Mouse (Mus musculus) large intestine, adult 2 months (tissue): ENCODE data around the gene Rbm3. TPM values are rescaled to one million over a fixed set of nuclear protein-coding genes. Genes with fewer than 3 reads are reported as not detected.

Experiments
- DNase-seq: peaks from one replicate; pipeline ENCODE4 v3.0.0-alpha.2; 2012; ENCODE audit warnings: low read depth, low spot score
- WGBS: fragments of 180-500 bp; shearing (Covaris S2); methylation state at CpG from one replicate; pipeline ENCODE4 v1.1.7; 2018; 5-methylcytosine and 5-hydroxymethylcytosine counted together
- polyA plus RNA-seq: library from polyadenylated mRNA; depleted of rRNA; stranded (reverse); fragments of >200 nt; gene quantifications from 2 replicates; pipeline ENCODE4 v1.2.3, GENCODE M21; 2012; rRNA removed

Rbm3 gene
- 76.6 and 101 TPM in 2 replicates for polyA plus RNA-seq

- 18% methylated on average over 55 of the region's 65 CpGs for whole genome bisulfite sequencing
- DNase-seq = no peak
Observed at GRCm38 (mm10) chrX:8145153-8145991, at the start of gene Rbm3. Gene Rbm3 (minus strand): TSS chrX:8145880.

GRCm38 (mm10) chrX:8193419-8193723, 47.7 kb upstream of the Rbm3 start, which contains the start of gene Ebp:
Gene Ebp (minus strand): TSS chrX:8193512.
- no peak for DNase-seq
- WGBS = 18% methylated on average over 10 of the region's 10 CpGs

- 18% methylated on average over 38 of the region's 38 CpGs for WGBS
- DNase-seq = peak; percentile 58
Observed at GRCm38 (mm10) chrX:8192640-8193418, 47.1 kb upstream of the Rbm3 start.

- 14% methylated on average over 13 of the region's 13 CpGs for WGBS
- no peak for DNase-seq
Observed at GRCm38 (mm10) chrX:8192126-8192639, 46.5 kb upstream of the Rbm3 start.

GRCm38 (mm10) chrX:8182871-8183540, 37.3 kb upstream of the Rbm3 start:
- DNase-seq = no peak
- 20% methylated on average over 7 of the region's 7 CpGs for WGBS

GRCm38 (mm10) chrX:8179646-8180045, 34.0 kb upstream of the Rbm3 start:
- DNase-seq = no peak
- 85% methylated on average over 5 of the region's 5 CpGs for WGBS

- WGBS = 91% methylated on average over 2 of the region's 2 CpGs
- DNase-seq = no peak
Observed at GRCm38 (mm10) chrX:8178871-8179270, 33.2 kb upstream of the Rbm3 start.

- DNase-seq = peak; percentile 60
- WGBS = 16% methylated on average over 56 of the region's 56 CpGs
Observed at GRCm38 (mm10) chrX:8175504-8176385, 30.1 kb upstream of the Rbm3 start, which contains the start of gene Tbc1d25. Gene Tbc1d25 (minus strand): TSS chrX:8176181.

- no peak for DNase-seq
- 14% methylated on average over 4 of the region's 4 CpGs for WGBS
Observed at GRCm38 (mm10) chrX:8175169-8175503, 29.5 kb upstream of the Rbm3 start.

GRCm38 (mm10) chrX:8167716-8168647, 22.3 kb upstream of the Rbm3 start:
- DNase-seq = no peak
- WGBS = 92% methylated on average over 10 of the region's 10 CpGs

- no peak for DNase-seq
Observed at GRCm38 (mm10) chrX:8164471-8164870, 18.8 kb upstream of the Rbm3 start.

GRCm38 (mm10) chrX:8163076-8163475, 17.4 kb upstream of the Rbm3 start:
- no peak for DNase-seq

More at GRCm38 (mm10) chrX:8164471-8164870, 18.8 kb upstream of the Rbm3 start:
- 89% methylated on average over 4 of the region's 4 CpGs for WGBS

GRCm38 (mm10) chrX:8143750-8144149, 1.9 kb downstream of the Rbm3 start:
- 55% methylated on average over 7 of the region's 7 CpGs for WGBS
- DNase-seq = no peak

More at GRCm38 (mm10) chrX:8163076-8163475, 17.4 kb upstream of the Rbm3 start:
- WGBS = 33% methylated on average over 5 of the region's 5 CpGs

GRCm38 (mm10) chrX:8142948-8143347, 2.7 kb downstream of the Rbm3 start:
- 86% methylated on average over 7 of the region's 7 CpGs for WGBS
- no peak for DNase-seq

- 66% methylated on average over 3 of the region's 3 CpGs for WGBS
- DNase-seq = no peak
Observed at GRCm38 (mm10) chrX:8141058-8141457, 4.6 kb downstream of the Rbm3 start.

- DNase-seq = no peak
- 96% methylated on average over 2 of the region's 2 CpGs for WGBS
Observed at GRCm38 (mm10) chrX:8140446-8140845, 5.2 kb downstream of the Rbm3 start.

GRCm38 (mm10) chrX:8139480-8139879, 6.2 kb downstream of the Rbm3 start:
- 15% methylated on average over 1 of the region's 1 CpGs for WGBS
- no peak for DNase-seq

GRCm38 (mm10) chrX:8135886-8136285, 9.8 kb downstream of the Rbm3 start:
- no peak for DNase-seq
- WGBS = 35% methylated on average over 2 of the region's 2 CpGs
